Mouse (Mus musculus) MEL (cell line): ENCODE measurements around the gene Exoc6b.

Experiments
- CHD2 ChIP-seq: IDR thresholded peaks from 2 replicates; pipeline ENCODE4 v1.6.1; 2011; ENCODE audit warnings: low read length, improper control_type of control experiment
- CTCF ChIP-seq, 3 experiments: IDR thresholded peaks in 2 of 3; conservative IDR thresholded peaks in 1 of 3; 2 replicates each; pipeline ENCODE4 v1.5.1; 2011 to 2012; ENCODE audit warnings: low read length in 3 of 3, low read depth in 2 of 3, mild to moderate bottlenecking in 2 of 3, improper control_type of control experiment in 1 of 3, inconsistent platforms in 1 of 3, mixed read lengths in 1 of 3, moderate library complexity in 1 of 3; ENCODE audit not compliant: control insufficient read depth in 1 of 3, insufficient read depth in 1 of 3, poor library complexity in 1 of 3, severe bottlenecking in 1 of 3
- E2F4 ChIP-seq: IDR thresholded peaks from 2 replicates; pipeline ENCODE4 v1.6.1; 2011; ENCODE audit warnings: low read depth, low read length, improper control_type of control experiment, borderline replicate concordance
- EP300 ChIP-seq, 2 experiments: IDR thresholded peaks; 2 replicates each; pipeline ENCODE4 v1.6.1; 2011; ENCODE audit warnings: improper control_type of control experiment in 2 of 2, low read length in 2 of 2, low read depth in 1 of 2, mild to moderate bottlenecking in 1 of 2
- MYB ChIP-seq: IDR thresholded peaks from 2 replicates; pipeline ENCODE4 v1.6.1; 2011; ENCODE audit warnings: mild to moderate bottlenecking, low read depth, low read length, improper control_type of control experiment
- POLR2A ChIP-seq, 2 experiments: IDR thresholded peaks; 2 replicates each; pipeline ENCODE4 v1.6.1; 2011 to 2012; ENCODE audit warnings: low read length in 2 of 2, mild to moderate bottlenecking in 2 of 2, control low read depth in 1 of 2, improper control_type of control experiment in 1 of 2, low read depth in 1 of 2, moderate library complexity in 1 of 2; ENCODE audit not compliant: control insufficient read depth in 1 of 2, insufficient read depth in 1 of 2, poor library complexity in 1 of 2
- POLR2AphosphoS2 ChIP-seq: IDR thresholded peaks from 2 replicates; pipeline ENCODE4 v1.6.1; 2011; ENCODE audit warnings: low read length, improper control_type of control experiment
- RCOR1 ChIP-seq: IDR thresholded peaks from 2 replicates; pipeline ENCODE4 v1.6.1; 2012; ENCODE audit warnings: low read depth, mild to moderate bottlenecking, inconsistent platforms, low read length, improper control_type of control experiment
- TAL1 ChIP-seq: IDR thresholded peaks from 2 replicates; pipeline ENCODE4 v1.6.1; 2012; ENCODE audit warnings: mild to moderate bottlenecking, inconsistent platforms, low read length, moderate library complexity, mixed read lengths

DNA sequence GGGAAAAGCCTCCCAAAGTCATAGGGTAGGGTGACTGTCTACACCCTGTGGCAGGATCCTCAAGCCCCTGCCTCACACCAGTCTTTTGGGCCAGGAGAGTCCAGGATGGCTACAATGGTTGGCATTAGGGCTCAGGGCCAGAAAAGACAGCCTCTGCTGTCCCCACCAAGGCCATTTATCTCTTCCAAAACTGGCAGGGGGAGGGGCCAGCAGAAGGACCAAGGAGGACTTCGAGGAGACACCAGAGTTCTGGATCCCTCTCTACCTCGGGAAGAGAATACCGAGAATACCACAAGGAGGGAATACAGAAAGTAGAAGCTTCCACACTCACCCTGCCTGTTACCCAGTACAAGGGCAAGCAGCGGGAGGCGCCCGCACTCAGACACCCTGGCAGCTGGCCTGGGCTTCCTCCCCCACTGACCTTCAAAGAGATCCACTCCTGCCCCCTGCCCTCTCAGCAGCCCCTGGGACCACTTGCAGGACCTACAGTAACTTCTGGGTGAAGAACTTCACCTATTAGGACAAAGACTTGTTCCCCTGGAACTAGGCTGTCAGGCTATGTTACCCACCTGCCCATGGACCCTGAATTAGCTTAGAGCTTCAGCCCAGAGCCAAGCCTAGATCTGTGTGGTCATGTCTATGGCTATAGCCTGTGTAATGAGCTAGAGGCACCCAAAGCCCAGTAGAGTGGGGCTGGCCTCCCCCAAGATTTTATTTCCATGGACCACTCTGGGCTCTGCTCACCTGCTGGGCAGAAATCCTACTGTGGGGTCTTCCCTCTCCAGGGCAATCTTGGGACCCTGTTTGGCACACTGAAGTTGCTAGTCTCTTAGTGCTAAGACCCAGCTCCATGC, 488.1 kb downstream of the Exoc6b start:
- TF ChIP-seq MYB (no peak), E2F4 (no peak), RCOR1 (no peak), EP300 (IDR thresholded peaks at IDR 0.05; ENCODE audit: low read depth in 1 of 2, low read length in 2 of 2) (no peak), CHD2 (no peak), CTCF (IDR thresholded peaks at IDR 0.05 in 2 of 3, conservative IDR thresholded peaks at IDR 0.05 in 1 of 3; ENCODE audit: control insufficient read depth in 1 of 3, insufficient read depth in 1 of 3, low read depth in 2 of 3, low read length in 3 of 3, poor library complexity in 1 of 3, severe bottlenecking in 1 of 3) (no peak), POLR2A (IDR thresholded peaks at IDR 0.05; ENCODE audit: control insufficient read depth in 1 of 2, insufficient read depth in 1 of 2, low read depth in 1 of 2, low read length in 2 of 2, poor library complexity in 1 of 2) (no peak), POLR2AphosphoS2 (no peak), TAL1 (no peak)
